Mouse (Mus musculus): Measurements from ENCODE around the gene Bnip3.

DNA sequence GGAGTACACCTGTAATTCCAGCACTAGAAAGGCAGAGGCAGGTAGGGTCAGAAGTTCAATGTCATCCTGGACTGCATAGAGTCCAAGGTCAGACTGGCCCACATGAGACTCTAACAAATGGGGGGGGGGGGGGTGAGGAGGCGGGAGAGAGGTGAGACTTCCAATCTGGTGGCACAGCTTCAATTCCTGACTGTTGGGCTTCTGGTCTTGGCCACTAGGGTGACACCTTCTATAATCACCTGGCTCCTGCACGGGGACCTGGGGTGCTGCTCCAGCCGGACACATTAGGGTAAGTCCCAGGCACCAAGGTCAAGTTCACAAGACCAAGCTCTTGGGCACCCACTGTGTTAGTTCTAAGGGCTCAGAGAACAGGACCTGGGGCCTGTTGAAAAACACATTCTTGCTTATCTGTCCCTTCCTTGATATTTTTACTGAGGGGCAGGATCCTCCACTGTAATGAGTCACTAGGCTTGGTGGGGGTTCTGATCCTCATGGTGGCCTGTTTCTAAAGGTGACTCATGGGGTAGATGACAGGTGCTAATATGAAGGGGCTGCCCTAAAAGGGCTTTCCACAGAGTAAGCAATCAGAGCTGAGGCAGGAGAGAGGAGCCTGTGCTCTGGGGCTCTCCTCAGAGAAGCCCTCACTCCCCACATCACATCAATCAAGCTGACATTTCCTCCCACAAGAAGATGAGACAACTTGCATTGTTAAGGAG is 67.7 kb downstream of the Bnip3 start:
- TF ChIP-seq POLR2A (IDR thresholded peaks at IDR 0.05; ENCODE audit: insufficient read depth, low read depth, low read length) (no peak), CTCF (IDR thresholded peaks at IDR 0.05; ENCODE audit: insufficient read depth, low read depth, low read length) (no peak)

Data from olfactory bulb, adult 2 months (tissue).